Mouse (Mus musculus) intestine, embryonic 16.5 days (tissue): ENCODE measurements around the gene Myo7a. TPM values are rescaled to one million over a fixed set of nuclear protein-coding genes. Genes with fewer than 3 reads are reported as not detected.

Source experiments
- ATAC-seq: fragments of 200-750 bp; cut with Nextera tagmentation; 2 replicates; pipeline ENCODE4 v1.8.0; 2017; ENCODE audit warnings: moderate TSS enrichment, moderate library complexity
- H3K27ac ChIP-seq: fragments of 300-500 bp; sonication (generic); 2 replicates; pipeline ENCODE4 v1.5.1; 2014; ENCODE audit warnings: mild to moderate bottlenecking, low read length
- H3K27me3 ChIP-seq: fragments of 300-500 bp; sonication (generic); replicated peaks from 2 replicates; pipeline ENCODE4 v1.6.1; 2014; ENCODE audit warnings: low read length, control low read depth, mixed read lengths; ENCODE audit not compliant: control insufficient read depth, insufficient read depth
- H3K36me3 ChIP-seq: fragments of 300-500 bp; sonication (generic); 2 replicates; pipeline ENCODE4 v1.6.1; 2014; ENCODE audit warnings: low read length, control low read depth; ENCODE audit not compliant: control insufficient read depth, insufficient read depth
- H3K4me1 ChIP-seq: fragments of 300-500 bp; sonication (generic); 2 replicates; pipeline ENCODE4 v1.6.1; 2014; ENCODE audit warnings: low read length, control low read depth, mixed read lengths; ENCODE audit not compliant: control insufficient read depth, insufficient read depth
- H3K4me2 ChIP-seq: fragments of 300-500 bp; sonication (generic); 2 replicates; pipeline ENCODE4 v1.6.1; 2014; ENCODE audit warnings: low read depth, low read length, control low read depth
- H3K4me3 ChIP-seq: fragments of 300-500 bp; sonication (generic); 2 replicates; pipeline ENCODE4 v1.5.1; 2014; ENCODE audit warnings: mild to moderate bottlenecking, low read length
- H3K9ac ChIP-seq: fragments of 300-500 bp; sonication (generic); 2 replicates; pipeline ENCODE4 v1.6.1; 2014; ENCODE audit warnings: low read depth, low read length
- H3K9me3 ChIP-seq: fragments of 300-500 bp; sonication (generic); 2 replicates; pipeline ENCODE4 v1.6.1; 2016; ENCODE audit warnings: low read length, control low read depth; ENCODE audit not compliant: control insufficient read depth
- WGBS: fragments of 180-500 bp; shearing (Covaris S2); extraction: QIAGEN DNeasy Blood & Tissue Kit; methylation state at CpG from one replicate; pipeline ENCODE4 v1.1.7; 2014; 5-methylcytosine and 5-hydroxymethylcytosine counted together
- polyA plus RNA-seq: library from polyadenylated mRNA; unstranded; fragments of >200 nt; fragmentation: Nextera tagmentation; extraction: Ambion mirVana; gene quantifications from 2 replicates; pipeline ENCODE4 v1.2.1, GENCODE M21; 2015

Myo7a gene
- polyA plus RNA-seq, 1 experiment from 2014 or later = 24.0 TPM

DNA sequence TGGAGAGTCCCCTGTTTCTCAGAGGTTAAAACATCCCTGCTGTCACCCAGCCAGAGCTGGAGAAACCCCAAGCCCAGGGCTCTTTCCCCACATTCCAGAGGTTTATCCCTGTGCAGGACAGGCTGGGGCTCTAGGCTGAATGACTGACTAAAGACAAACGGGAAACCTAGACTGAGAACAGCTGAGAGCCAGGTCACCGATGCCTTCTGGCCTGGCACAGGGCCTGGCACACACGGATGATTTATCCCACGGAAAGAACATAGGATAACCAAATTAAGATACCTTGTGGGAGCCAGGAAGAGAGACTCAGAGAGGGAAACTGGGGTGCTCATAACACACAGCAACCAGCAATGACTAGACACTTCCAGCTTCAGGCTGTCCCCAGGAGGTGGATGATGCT lies 9.6 kb downstream of the Myo7a start:
- Histone ChIP-seq H3K4me3 (no peak overlapping the region), H3K27me3 (0 out of 2 replicates have a peak, but pooled peaks cover 5% of the 10 kb centered on the region), H3K4me1 (peaks cover 18% of the 10 kb centered on the region), H3K9me3 (no peaks in the 10 kb centered on the region), H3K36me3 (no peaks in the 10 kb centered on the region), H3K9ac (no peak overlapping the region), H3K4me2 (no peak overlapping the region), H3K27ac (no peak overlapping the region)
- WGBS = 73% methylated on average over 4 of the region's 4 CpGs
- ATAC-seq = no peak

- peaks cover 19% of the 10 kb centered on the region for H3K4me1 ChIP-seq
- no peak overlapping the region for H3K4me2 ChIP-seq
- 0 out of 2 replicates have a peak, but pooled peaks cover 5% of the 10 kb centered on the region for H3K27me3 ChIP-seq
- no peak for ATAC-seq
- H3K27ac ChIP-seq = no peak overlapping the region
- H3K36me3 ChIP-seq = no peaks in the 10 kb centered on the region
- H3K9me3 ChIP-seq = no peaks in the 10 kb centered on the region
- WGBS = 80% methylated on average over 16 of the region's 16 CpGs
- no peak overlapping the region for H3K9ac ChIP-seq
- H3K4me3 ChIP-seq = no peak overlapping the region
These were observed 10.5 kb downstream of the Myo7a start for GRCm38 (mm10) chr7:98108636-98109430.

- Histone ChIP-seq H3K36me3 (no peaks in the 10 kb centered on the region), H3K9me3 (no peaks in the 10 kb centered on the region), H3K4me2 (peak overlapping the region; percentile 51), H3K27me3 (0 out of 2 replicates have a peak, but pooled peaks cover 1% of the 10 kb centered on the region), H3K4me1 (peaks cover 24% of the 10 kb centered on the region), H3K4me3 (0 out of 2 replicates have a peak overlapping the region, but pooled peaks have one; percentile 3), H3K9ac (peak overlapping the region; percentile 67), H3K27ac (peak overlapping the region; percentile 96)
- 65% methylated on average over 7 of the region's 7 CpGs for WGBS
- peak; percentile 36 for ATAC-seq
These were observed 13.1 kb downstream of the Myo7a start for GRCm38 (mm10) chr7:98106272-98106671.

GRCm38 (mm10) chr7:98104481-98105435 lies 14.6 kb downstream of the Myo7a start:
- Histone ChIP-seq H3K4me3 (peak overlapping the region; percentile 29), H3K9me3 (no peaks in the 10 kb centered on the region), H3K9ac (peak overlapping the region; percentile 67), H3K4me2 (peak overlapping the region; percentile 51), H3K27ac (peak overlapping the region; percentile 96), H3K36me3 (no peaks in the 10 kb centered on the region), H3K4me1 (peaks cover 23% of the 10 kb centered on the region), H3K27me3 (no peaks in the 10 kb centered on the region)
- WGBS = 50% methylated on average over 16 of the region's 16 CpGs
- peak; percentile 85 for ATAC-seq

GRCm38 (mm10) chr7:98103942-98104292 lies 15.4 kb downstream of the Myo7a start:
- H3K27ac ChIP-seq = peak overlapping the region; percentile 96
- ATAC-seq = no peak
- no peaks in the 10 kb centered on the region for H3K36me3 ChIP-seq
- H3K4me3 ChIP-seq = no peak overlapping the region
- peak overlapping the region; percentile 67; the same call in 1 of the 2 replicates for H3K9ac ChIP-seq
- 0 out of 2 replicates have a peak overlapping the region, but pooled peaks have one; percentile 51 for H3K4me2 ChIP-seq
- H3K9me3 ChIP-seq = no peaks in the 10 kb centered on the region
- WGBS = 60% methylated on average over 5 of the region's 5 CpGs
- H3K4me1 ChIP-seq = peaks cover 19% of the 10 kb centered on the region
- no peaks in the 10 kb centered on the region for H3K27me3 ChIP-seq

GRCm38 (mm10) chr7:98103002-98103941 lies 16.1 kb downstream of the Myo7a start:
- H3K27ac ChIP-seq = peak overlapping the region; percentile 96
- H3K9me3 ChIP-seq = no peaks in the 10 kb centered on the region
- peaks cover 18% of the 10 kb centered on the region for H3K4me1 ChIP-seq
- H3K9ac ChIP-seq = peak overlapping the region; percentile 67
- H3K27me3 ChIP-seq = no peaks in the 10 kb centered on the region
- peak overlapping the region; percentile 49 for H3K4me2 ChIP-seq
- H3K4me3 ChIP-seq = peak overlapping the region; percentile 34
- ATAC-seq = peak; percentile 54
- 10% methylated on average over 26 of the region's 26 CpGs for WGBS
- no peaks in the 10 kb centered on the region for H3K36me3 ChIP-seq

- H3K4me3 ChIP-seq = no peak overlapping the region
- 97% methylated on average over 11 of the region's 11 CpGs for WGBS
- H3K27me3 ChIP-seq = no peaks in the 10 kb centered on the region
- peak overlapping the region; percentile 67 for H3K9ac ChIP-seq
- H3K36me3 ChIP-seq = peaks cover 2% of the 10 kb centered on the region; the same call in 1 of the 2 replicates
- ATAC-seq = no peak
- peaks cover 18% of the 10 kb centered on the region for H3K4me1 ChIP-seq
- no peaks in the 10 kb centered on the region for H3K9me3 ChIP-seq
- no peak overlapping the region for H3K27ac ChIP-seq
- H3K4me2 ChIP-seq = no peak overlapping the region
These were observed 16.8 kb downstream of the Myo7a start for GRCm38 (mm10) chr7:98102488-98102887.

GRCm38 (mm10) chr7:98097557-98097956 lies 21.8 kb downstream of the Myo7a start:
- Histone ChIP-seq H3K27me3 (no peaks in the 10 kb centered on the region), H3K4me3 (no peak overlapping the region), H3K36me3 (peaks cover 12% of the 10 kb centered on the region), H3K4me1 (no peaks in the 10 kb centered on the region), H3K27ac (no peak overlapping the region), H3K9ac (no peak overlapping the region), H3K9me3 (0 out of 2 replicates have a peak, but pooled peaks cover 3% of the 10 kb centered on the region), H3K4me2 (no peak overlapping the region)
- no peak for ATAC-seq
- WGBS = 94% methylated on average over 8 of the region's 8 CpGs
